Mouse (Mus musculus) neural tube, embryonic 11.5 days (tissue): ENCODE results near the gene Cdyl. TPM values are rescaled to one million over a fixed set of nuclear protein-coding genes. Genes with fewer than 3 reads are reported as not detected.

Experiments
- ATAC-seq: fragments of 200-750 bp; cut with Nextera tagmentation; 2 replicates; pipeline ENCODE4 v1.8.0; 2017; ENCODE audit warnings: moderate number of reproducible peaks, mild to moderate bottlenecking, moderate TSS enrichment, moderate library complexity; ENCODE audit not compliant: insufficient read depth, low FRiP score, low TSS enrichment
- DNase-seq: peaks from one replicate; pipeline ENCODE4 v3.0.0-alpha.2; 2015; ENCODE audit warnings: low spot score
- H3K27ac ChIP-seq: fragments of 300-500 bp; sonication (generic); 2 replicates; pipeline ENCODE4 v1.5.1; 2014; ENCODE audit warnings: low read depth, mild to moderate bottlenecking, low read length
- H3K27me3 ChIP-seq: fragments of 300-500 bp; sonication (generic); 2 replicates; pipeline ENCODE4 v1.6.1; 2014; ENCODE audit warnings: mild to moderate bottlenecking, low read length, mixed read lengths; ENCODE audit not compliant: control insufficient read depth, insufficient read depth
- H3K36me3 ChIP-seq: fragments of 300-500 bp; sonication (generic); 2 replicates; pipeline ENCODE4 v1.6.1; 2014; ENCODE audit warnings: mild to moderate bottlenecking, low read length, moderate library complexity, mixed read lengths; ENCODE audit not compliant: control insufficient read depth, insufficient read depth
- H3K4me1 ChIP-seq: fragments of 300-500 bp; sonication (generic); 2 replicates; pipeline ENCODE4 v1.6.1; 2014; ENCODE audit warnings: low read length, mixed read lengths; ENCODE audit not compliant: control insufficient read depth, insufficient read depth
- H3K4me2 ChIP-seq: fragments of 300-500 bp; sonication (generic); 2 replicates; pipeline ENCODE4 v1.6.1; 2014; ENCODE audit warnings: low read depth, mild to moderate bottlenecking, moderate library complexity
- H3K4me3 ChIP-seq: fragments of 300-500 bp; sonication (generic); 2 replicates; pipeline ENCODE4 v1.5.1; 2014; ENCODE audit warnings: low read depth, low read length
- H3K9ac ChIP-seq: fragments of 300-500 bp; sonication (generic); 2 replicates; pipeline ENCODE4 v1.6.1; 2014; ENCODE audit warnings: mild to moderate bottlenecking, low read length
- H3K9me3 ChIP-seq: fragments of 300-500 bp; sonication (generic); 2 replicates; pipeline ENCODE4 v1.6.1; 2016; ENCODE audit warnings: low read length; ENCODE audit not compliant: control insufficient read depth
- whole genome bisulfite sequencing: fragments of 180-500 bp; shearing (Covaris S2); extraction: QIAGEN DNeasy Blood & Tissue Kit; methylation state at CpG from one replicate; pipeline ENCODE4 v1.1.7; 2014; 5-methylcytosine and 5-hydroxymethylcytosine counted together
- polyA plus RNA-seq: library from polyadenylated mRNA; unstranded; fragments of >200 nt; fragmentation: Nextera tagmentation; extraction: Ambion mirVana; gene quantifications from 2 replicates; pipeline ENCODE4 v1.2.1, GENCODE M21; 2014

Cdyl gene
- polyA plus RNA-seq, 1 experiment from 2014 or later: 15.1 TPM

GRCm38 (mm10) chr13:35815782-35816368 is 156.2 kb downstream of the Cdyl start:
- Histone ChIP-seq H3K4me2 (no peak overlapping the region), H3K9me3 (no peaks in the 10 kb centered on the region), H3K4me1 (peaks cover 5% of the 10 kb centered on the region; the same call in 1 of the 2 replicates), H3K4me3 (no peak overlapping the region), H3K27me3 (no peaks in the 10 kb centered on the region), H3K36me3 (no peaks in the 10 kb centered on the region; the same call in 1 of the 2 replicates), H3K9ac (no peak overlapping the region), H3K27ac (no peak overlapping the region)
- ATAC-seq: no peak
- WGBS: 94% methylated on average over 16 of the region's 16 CpGs
- DNase-seq: no peak

DNA sequence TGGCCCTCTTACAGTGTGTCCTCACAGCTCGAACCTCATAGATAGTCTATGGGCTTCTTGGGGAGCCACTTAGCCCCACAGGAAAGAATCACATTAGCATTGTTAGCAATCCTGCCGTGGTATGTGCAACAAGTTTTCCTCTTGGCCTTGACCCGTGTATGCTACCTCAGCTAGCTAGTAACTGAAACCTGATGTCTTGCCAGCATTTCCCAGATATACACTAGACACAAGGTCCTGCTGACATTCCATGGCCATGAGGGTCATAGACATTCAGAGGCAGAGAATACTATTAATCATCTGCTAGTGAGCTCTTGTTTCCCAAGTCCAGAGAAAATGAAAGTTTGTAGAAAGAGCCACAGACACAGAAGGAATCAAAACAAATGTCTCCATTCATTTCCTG is 158.0 kb downstream of the Cdyl start:
- Histone ChIP-seq H3K27me3 (no peaks in the 10 kb centered on the region), H3K4me2 (no peak overlapping the region), H3K9ac (no peak overlapping the region), H3K27ac (no peak overlapping the region), H3K4me3 (no peak overlapping the region), H3K9me3 (no peaks in the 10 kb centered on the region), H3K4me1 (no peaks in the 10 kb centered on the region), H3K36me3 (no peaks in the 10 kb centered on the region; the same call in 1 of the 2 replicates)
- ATAC-seq (no peak), DNase-seq (no peak)
- WGBS: 65% methylated on average over 3 of the region's 3 CpGs

DNA sequence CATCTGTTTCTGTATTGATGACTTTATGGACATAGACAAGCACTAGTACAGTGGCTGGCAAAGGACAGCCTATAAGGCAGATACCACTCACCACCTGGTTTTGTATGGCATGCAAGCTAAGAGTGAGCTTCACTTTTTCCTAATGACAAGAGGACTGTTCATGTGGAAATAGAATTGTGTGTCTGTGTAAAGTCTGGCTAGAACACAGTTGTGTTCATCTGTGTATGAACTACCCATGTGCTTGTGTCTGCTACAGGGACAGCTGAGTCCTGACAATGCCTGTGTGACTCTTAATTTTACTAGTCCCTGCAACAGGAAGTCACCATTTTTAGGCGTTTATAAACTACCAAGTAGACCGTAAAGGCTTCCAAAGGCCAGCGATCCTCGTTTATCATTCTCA is 158.4 kb downstream of the Cdyl start:
- no peak for ATAC-seq
- Histone ChIP-seq H3K4me2 (no peak overlapping the region), H3K27me3 (no peaks in the 10 kb centered on the region), H3K27ac (no peak overlapping the region), H3K9ac (no peak overlapping the region), H3K36me3 (no peaks in the 10 kb centered on the region; the same call in 1 of the 2 replicates), H3K9me3 (no peaks in the 10 kb centered on the region), H3K4me3 (no peak overlapping the region), H3K4me1 (no peaks in the 10 kb centered on the region)
- no peak for DNase-seq
- WGBS: 91% methylated on average over 4 of the region's 4 CpGs

DNA sequence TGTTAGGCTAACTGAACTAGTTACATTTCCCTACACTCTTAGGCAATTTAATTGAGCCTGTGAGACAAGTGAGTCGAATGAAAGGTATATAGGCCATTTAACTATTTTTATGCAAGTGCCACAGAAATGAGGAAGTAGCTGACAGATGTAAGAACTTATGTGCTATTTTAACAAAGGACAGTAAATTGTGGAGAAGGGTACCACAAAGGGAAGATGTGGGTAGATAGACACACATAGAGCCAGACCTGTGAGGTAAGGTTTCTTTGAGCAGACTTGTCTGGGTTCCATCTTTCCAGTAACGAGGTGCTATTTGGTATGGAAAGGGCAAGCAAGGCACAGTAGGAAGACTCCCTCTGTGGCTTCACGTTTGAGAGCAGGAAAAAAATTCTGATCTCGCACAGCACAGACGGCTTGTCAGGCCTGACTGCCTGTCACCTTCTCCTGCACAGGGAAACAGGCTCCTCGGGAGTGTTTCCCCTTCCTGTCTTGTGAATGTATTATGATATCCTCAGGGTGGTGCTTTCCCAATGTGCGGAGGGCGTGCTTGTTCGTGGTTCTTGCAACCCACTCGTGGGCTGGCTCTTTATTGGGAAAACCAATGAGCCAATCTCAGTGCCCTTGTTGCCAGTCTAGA is 162.3 kb downstream of the Cdyl start:
- H3K9ac ChIP-seq: no peak overlapping the region
- H3K9me3 ChIP-seq: no peaks in the 10 kb centered on the region
- no peaks in the 10 kb centered on the region for H3K4me1 ChIP-seq
- H3K4me2 ChIP-seq: no peak overlapping the region
- ATAC-seq: no peak
- no peak overlapping the region for H3K4me3 ChIP-seq
- no peaks in the 10 kb centered on the region; the same call in 1 of the 2 replicates for H3K36me3 ChIP-seq
- WGBS: 89% methylated on average over 10 of the region's 10 CpGs
- DNase-seq: no peak
- no peak overlapping the region for H3K27ac ChIP-seq
- no peaks in the 10 kb centered on the region for H3K27me3 ChIP-seq

DNA sequence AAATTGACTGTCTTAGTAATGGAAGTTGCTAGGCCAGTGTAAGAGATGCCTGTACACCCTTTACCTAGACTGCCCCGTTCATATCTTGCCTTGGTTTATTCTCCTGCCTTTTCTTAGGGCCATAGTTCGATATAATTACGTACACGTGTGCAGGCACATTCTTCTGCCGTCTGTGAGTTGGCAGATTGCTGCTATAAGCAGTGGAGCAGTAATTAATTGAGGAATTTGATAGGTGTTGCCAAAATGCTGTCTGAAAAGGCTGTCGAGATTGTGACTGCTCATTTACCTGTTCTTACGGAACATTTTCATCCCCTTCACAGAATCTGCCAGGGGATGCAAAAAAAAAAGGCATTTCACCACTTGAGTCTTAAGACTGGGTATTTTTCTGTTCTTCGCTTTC is 163.2 kb downstream of the Cdyl start:
- H3K27me3 ChIP-seq: no peaks in the 10 kb centered on the region
- H3K9me3 ChIP-seq: no peaks in the 10 kb centered on the region
- H3K9ac ChIP-seq: no peak overlapping the region
- no peak for DNase-seq
- no peak for ATAC-seq
- 87% methylated on average over 8 of the region's 8 CpGs for WGBS
- no peak overlapping the region for H3K4me3 ChIP-seq
- H3K4me1 ChIP-seq: no peaks in the 10 kb centered on the region
- H3K4me2 ChIP-seq: no peak overlapping the region
- no peaks in the 10 kb centered on the region; the same call in 1 of the 2 replicates for H3K36me3 ChIP-seq
- H3K27ac ChIP-seq: no peak overlapping the region

GRCm38 (mm10) chr13:35825639-35826038 is 166.0 kb downstream of the Cdyl start:
- ATAC-seq: no peak
- Histone ChIP-seq H3K4me3 (no peak overlapping the region), H3K4me1 (no peaks in the 10 kb centered on the region), H3K27ac (no peak overlapping the region), H3K9me3 (no peaks in the 10 kb centered on the region), H3K36me3 (no peaks in the 10 kb centered on the region), H3K4me2 (no peak overlapping the region), H3K9ac (no peak overlapping the region), H3K27me3 (no peaks in the 10 kb centered on the region)
- WGBS: 91% methylated on average over 2 of the region's 2 CpGs
- no peak for DNase-seq

- no peak overlapping the region for H3K9ac ChIP-seq
- DNase-seq (no peak), ATAC-seq (no peak)
- H3K4me2 ChIP-seq: no peak overlapping the region
- H3K36me3 ChIP-seq: no peaks in the 10 kb centered on the region
- no peak overlapping the region for H3K4me3 ChIP-seq
- H3K9me3 ChIP-seq: no peaks in the 10 kb centered on the region
- 79% methylated on average over 6 of the region's 6 CpGs for WGBS
- no peak overlapping the region for H3K27ac ChIP-seq
- 0 out of 2 replicates have a peak, but pooled peaks cover 2% of the 10 kb centered on the region for H3K4me1 ChIP-seq
- no peaks in the 10 kb centered on the region for H3K27me3 ChIP-seq
Measured at GRCm38 (mm10) chr13:35832676-35833075, 173.0 kb downstream of the Cdyl start.

- Histone ChIP-seq H3K4me2 (no peak overlapping the region), H3K36me3 (no peaks in the 10 kb centered on the region), H3K27me3 (no peaks in the 10 kb centered on the region), H3K4me1 (0 out of 2 replicates have a peak, but pooled peaks cover 2% of the 10 kb centered on the region), H3K9me3 (no peaks in the 10 kb centered on the region), H3K4me3 (no peak overlapping the region), H3K9ac (no peak overlapping the region), H3K27ac (no peak overlapping the region)
- WGBS: 52% methylated on average over 6 of the region's 6 CpGs
- no peak for DNase-seq
- no peak for ATAC-seq
Measured at GRCm38 (mm10) chr13:35833941-35834340, 174.3 kb downstream of the Cdyl start.

DNA sequence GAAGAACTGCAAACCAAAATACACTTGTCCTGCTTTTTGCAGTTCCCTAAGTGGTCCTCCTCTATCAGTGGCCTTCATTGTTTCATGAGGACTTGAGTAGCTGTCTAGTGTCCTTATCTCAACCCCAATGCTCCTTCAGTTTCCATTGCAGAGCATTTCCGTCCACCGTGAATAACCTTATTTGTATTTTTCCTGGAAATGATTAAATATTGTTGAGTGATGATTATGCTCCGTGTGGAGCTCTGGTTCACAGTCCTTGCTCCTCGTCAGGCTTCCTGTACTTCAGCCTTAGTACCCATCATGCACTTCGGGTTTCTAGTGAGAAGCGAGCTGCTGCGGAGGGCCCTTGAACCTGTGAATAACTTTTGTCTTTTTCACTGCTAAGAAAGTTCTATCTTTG is 176.0 kb downstream of the Cdyl start:
- DNase-seq (no peak), ATAC-seq (no peak)
- Histone ChIP-seq H3K27ac (no peak overlapping the region), H3K9ac (no peak overlapping the region), H3K27me3 (no peaks in the 10 kb centered on the region), H3K36me3 (no peaks in the 10 kb centered on the region), H3K4me1 (0 out of 2 replicates have a peak, but pooled peaks cover 2% of the 10 kb centered on the region), H3K4me2 (no peak overlapping the region), H3K4me3 (no peak overlapping the region), H3K9me3 (no peaks in the 10 kb centered on the region)
- WGBS: 94% methylated on average over 7 of the region's 7 CpGs
